Mouse (Mus musculus) limb, embryonic 10.5 days (tissue): ENCODE measurements around the gene Gm3264. TPM values are rescaled to one million over a fixed set of nuclear protein-coding genes. Genes with fewer than 3 reads are reported as not detected.
"Not testable (repeated sequence)": the region's sequence is repeated elsewhere in the genome, so short reads cannot be mapped to it uniquely, and the experiment has no call there.

Experiments used
- DNase-seq: peaks from one replicate; pipeline ENCODE4 v3.0.0-alpha.2; 2017; ENCODE audit warnings: low spot score
- H3K27ac ChIP-seq: fragments of 300-500 bp; sonication (generic); 2 replicates; pipeline ENCODE4 v1.5.1; 2016; ENCODE audit warnings: mild to moderate bottlenecking
- H3K27me3 ChIP-seq: fragments of 300-500 bp; sonication (generic); 2 replicates; pipeline ENCODE4 v1.6.1; 2016; ENCODE audit warnings: low read depth, mild to moderate bottlenecking; ENCODE audit not compliant: poor library complexity, severe bottlenecking
- H3K36me3 ChIP-seq: fragments of 300-500 bp; sonication (generic); 2 replicates; pipeline ENCODE4 v1.6.1; 2016; ENCODE audit warnings: mild to moderate bottlenecking, moderate library complexity
- H3K4me1 ChIP-seq: fragments of 300-500 bp; sonication (generic); 2 replicates; pipeline ENCODE4 v1.6.1; 2016
- H3K4me3 ChIP-seq: fragments of 300-500 bp; sonication (generic); 2 replicates; pipeline ENCODE4 v1.5.1; 2016; ENCODE audit warnings: mild to moderate bottlenecking, moderate library complexity
- H3K9me3 ChIP-seq: fragments of 300-500 bp; sonication (generic); replicated peaks from 2 replicates; pipeline ENCODE4 v1.6.1; 2016; ENCODE audit warnings: mild to moderate bottlenecking
- WGBS: fragments of 180-500 bp; shearing (Covaris S2); methylation state at CpG from one replicate; pipeline ENCODE4 v1.1.7; 2016; 5-methylcytosine and 5-hydroxymethylcytosine counted together
- polyA plus RNA-seq: library from polyadenylated mRNA; unstranded; fragments of >200 nt; fragmentation: Nextera tagmentation; extraction: Ambion mirVana; gene quantifications from 2 replicates; pipeline ENCODE4 v1.2.1, GENCODE M21; 2016

Gene Gm3264
- polyA plus RNA-seq, result 0.46 and 1.4 TPM in 2 replicates

DNA sequence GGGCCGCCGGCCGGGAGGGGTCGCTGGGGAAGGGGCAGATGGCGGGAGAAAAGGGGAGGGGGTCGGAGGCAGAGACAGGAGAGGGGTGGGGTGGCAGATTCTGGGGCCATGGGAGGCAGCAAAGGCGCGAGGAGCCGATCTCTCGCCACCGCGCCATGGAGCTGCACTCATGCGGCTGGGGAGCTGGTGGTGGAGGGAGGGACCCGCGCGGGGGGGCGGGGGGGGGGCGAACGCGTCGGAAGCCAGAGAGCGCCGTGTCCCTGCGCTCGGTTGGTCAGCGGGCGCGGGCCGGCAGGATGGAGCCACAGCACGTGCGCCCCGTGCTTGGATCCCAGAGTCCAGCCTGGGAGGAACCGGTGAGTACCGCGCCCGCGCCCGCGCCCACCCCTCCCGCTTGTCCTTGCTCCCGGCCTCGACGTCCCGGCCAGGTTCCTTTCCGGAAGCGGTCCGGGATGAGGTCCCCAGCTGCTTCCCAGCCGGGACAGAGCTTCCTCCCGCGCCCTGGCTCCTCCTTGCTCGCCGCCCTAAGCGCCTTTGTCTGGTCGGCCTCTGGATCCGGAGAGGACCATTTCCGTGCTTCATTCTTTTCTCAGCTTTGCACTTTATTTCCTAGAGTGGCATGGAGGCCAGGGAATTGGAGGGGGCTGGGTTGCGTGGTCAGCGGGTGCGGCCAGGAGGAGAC lies at the start of gene Gm3264:
Gene Gm3264 (plus strand): TSS at position 278 of the 682 bp plus-strand sequence.
- Histone ChIP-seq H3K27ac (peak within 1 kb of the TSS; percentile 75), H3K4me3 (peak within 1 kb of the TSS; percentile 45)
- H3K27me3 ChIP-seq, H3K36me3 ChIP-seq, H3K4me1 ChIP-seq, H3K9me3 ChIP-seq: not testable (repeated sequence)
- peak; percentile 36 for DNase-seq
- 9% methylated on average over 26 of the region's 59 CpGs for WGBS

DNA sequence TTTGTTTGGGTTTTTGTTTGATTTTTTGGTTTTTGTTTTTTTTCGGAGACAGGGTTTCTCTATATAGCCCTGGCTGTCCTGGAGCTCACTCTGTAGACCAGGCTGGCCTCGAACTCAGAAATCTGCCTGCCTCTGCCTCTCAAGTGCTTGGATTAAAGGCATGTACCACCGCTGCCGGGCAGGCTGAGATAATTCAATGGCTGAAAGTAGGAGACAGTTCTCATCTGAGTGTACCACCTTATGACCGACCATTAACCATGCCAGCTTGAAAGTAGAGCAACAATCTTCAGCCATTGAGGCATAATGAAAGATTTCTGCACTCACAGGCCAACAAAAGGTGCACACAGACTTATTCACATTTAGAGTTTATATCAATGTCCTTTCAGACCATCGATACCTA lies 49.0 kb upstream of the Gm3264 start:
- H3K36me3 ChIP-seq, H3K27ac ChIP-seq, DNase-seq, H3K9me3 ChIP-seq, H3K27me3 ChIP-seq, H3K4me1 ChIP-seq, H3K4me3 ChIP-seq: not testable (repeated sequence)
- WGBS, result 90% methylated on average over 6 of the region's 6 CpGs

DNA sequence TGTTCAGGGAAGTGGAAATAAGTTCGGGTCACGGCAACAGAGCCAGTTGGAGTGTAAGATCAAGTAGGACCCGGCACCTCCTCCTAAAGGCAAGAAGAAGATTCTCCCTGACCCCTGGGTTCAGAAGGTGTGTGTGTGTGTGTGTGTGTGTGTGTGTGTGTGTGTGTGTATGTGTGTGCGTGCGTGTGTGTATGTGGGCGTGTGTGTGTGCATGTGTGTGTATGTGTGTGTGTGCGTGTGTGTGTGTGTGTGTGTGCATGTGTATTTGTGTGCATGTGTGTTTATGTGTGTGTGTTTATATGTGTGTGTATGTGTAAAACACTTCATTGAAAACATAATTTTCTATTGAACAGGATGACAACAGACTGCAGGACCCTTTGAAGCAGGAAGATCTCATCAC lies 33.4 kb upstream of the Gm3264 start:
- H3K4me3 ChIP-seq, H3K36me3 ChIP-seq, H3K4me1 ChIP-seq, DNase-seq, H3K9me3 ChIP-seq, H3K27ac ChIP-seq, H3K27me3 ChIP-seq: not testable (repeated sequence)
- 79% methylated on average over 2 of the region's 7 CpGs for WGBS

DNA sequence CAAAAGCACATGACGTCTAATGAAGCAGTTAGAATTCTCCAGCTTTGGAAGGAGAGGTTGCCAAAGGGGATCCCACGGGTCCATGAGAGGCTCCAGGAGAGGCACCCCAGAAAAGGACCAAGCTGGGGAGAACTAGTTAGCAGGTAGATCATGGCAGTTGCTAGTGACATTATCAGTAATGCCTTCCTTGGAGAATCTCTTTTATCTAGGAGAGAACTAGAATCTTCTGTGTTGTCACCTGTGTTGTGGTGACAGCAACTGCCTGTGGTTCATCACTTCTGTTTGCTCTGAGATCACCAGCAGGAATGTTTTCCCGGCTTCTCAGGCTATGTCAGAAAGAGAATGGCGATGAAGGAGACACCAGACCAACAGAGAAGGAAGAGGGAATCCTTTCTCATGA lies 17.6 kb upstream of the Gm3264 start, which contains the start of gene Gm3269:
Gene Gm3269 (plus strand): TSS at position 301 of the 400 bp plus-strand sequence.
- H3K27me3 ChIP-seq, H3K4me1 ChIP-seq, H3K36me3 ChIP-seq, H3K4me3 ChIP-seq, H3K9me3 ChIP-seq, DNase-seq, H3K27ac ChIP-seq: not testable (repeated sequence)
- 67% methylated on average over 1 of the region's 4 CpGs for WGBS

DNA sequence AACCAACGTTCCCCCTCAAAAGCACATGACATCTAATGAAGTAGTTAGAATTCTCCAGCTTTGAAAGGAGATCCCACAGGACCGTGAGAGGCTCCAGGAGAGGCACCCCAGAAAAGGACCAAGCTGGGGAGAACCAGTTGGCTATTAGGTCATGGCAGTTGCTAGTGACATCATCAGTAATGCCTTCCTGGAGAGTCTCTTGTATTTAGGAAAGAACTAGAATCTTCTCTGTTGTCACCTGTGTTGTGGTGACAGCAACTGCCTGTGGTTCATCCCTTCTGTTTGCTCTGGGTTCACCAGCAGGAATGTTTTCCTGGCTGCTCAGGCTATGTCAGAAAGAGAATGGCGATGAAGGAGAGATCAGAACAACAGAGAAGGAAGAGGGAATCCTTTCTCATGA lies 36.7 kb downstream of the Gm3264 start, which contains the start of gene Gm3278:
Gene Gm3278 (plus strand): TSS at position 301 of the 400 bp plus-strand sequence.
- H3K27me3 ChIP-seq, DNase-seq, H3K36me3 ChIP-seq, H3K4me3 ChIP-seq, H3K27ac ChIP-seq, H3K9me3 ChIP-seq, H3K4me1 ChIP-seq: not testable (repeated sequence)
- WGBS, result 94% methylated on average over 1 of the region's 3 CpGs

Other genes starting within 250 kb of the Gm3264 start
- not detected in 2 replicates for gene Gm8159, start 223.2 kb upstream of the Gm3264 start, polyA plus RNA-seq
- not detected in 2 replicates for gene Gm3239, start 191.4 kb upstream of the Gm3264 start, polyA plus RNA-seq
- gene Gm7876, start 146.3 kb upstream of the Gm3264 start, polyA plus RNA-seq, result not detected in 2 replicates
- 0.20 TPM in 1 of 2 replicates, not detected in the other for gene Gm3252, start 128.8 kb upstream of the Gm3264 start, polyA plus RNA-seq
- gene Gm9602, start 79.2 kb upstream of the Gm3264 start, polyA plus RNA-seq, result not detected in 2 replicates
- gene Gm3269, start 17.5 kb upstream of the Gm3264 start, polyA plus RNA-seq, result not detected in 2 replicates
- gene Gm3278, start 36.8 kb downstream of the Gm3264 start, polyA plus RNA-seq, result not detected in 2 replicates
- gene Gm8297, start 128.4 kb downstream of the Gm3264 start, polyA plus RNA-seq, result not detected in 2 replicates
- not detected in 2 replicates for gene Gm3298, start 160.3 kb downstream of the Gm3264 start, polyA plus RNA-seq
- gene 4930555G01Rik, start 195.1 kb downstream of the Gm3264 start, polyA plus RNA-seq, result not detected in 2 replicates
- 1.1 and 1.6 TPM in 2 replicates for gene Gm8281, start 215.5 kb downstream of the Gm3264 start, polyA plus RNA-seq